Mouse (Mus musculus): ENCODE results near the gene Rpl3.
"Not testable (repeated sequence)": the region's sequence is repeated elsewhere in the genome, so short reads cannot be mapped to it uniquely, and the experiment has no call there.

Gene Rpl3

DNA sequence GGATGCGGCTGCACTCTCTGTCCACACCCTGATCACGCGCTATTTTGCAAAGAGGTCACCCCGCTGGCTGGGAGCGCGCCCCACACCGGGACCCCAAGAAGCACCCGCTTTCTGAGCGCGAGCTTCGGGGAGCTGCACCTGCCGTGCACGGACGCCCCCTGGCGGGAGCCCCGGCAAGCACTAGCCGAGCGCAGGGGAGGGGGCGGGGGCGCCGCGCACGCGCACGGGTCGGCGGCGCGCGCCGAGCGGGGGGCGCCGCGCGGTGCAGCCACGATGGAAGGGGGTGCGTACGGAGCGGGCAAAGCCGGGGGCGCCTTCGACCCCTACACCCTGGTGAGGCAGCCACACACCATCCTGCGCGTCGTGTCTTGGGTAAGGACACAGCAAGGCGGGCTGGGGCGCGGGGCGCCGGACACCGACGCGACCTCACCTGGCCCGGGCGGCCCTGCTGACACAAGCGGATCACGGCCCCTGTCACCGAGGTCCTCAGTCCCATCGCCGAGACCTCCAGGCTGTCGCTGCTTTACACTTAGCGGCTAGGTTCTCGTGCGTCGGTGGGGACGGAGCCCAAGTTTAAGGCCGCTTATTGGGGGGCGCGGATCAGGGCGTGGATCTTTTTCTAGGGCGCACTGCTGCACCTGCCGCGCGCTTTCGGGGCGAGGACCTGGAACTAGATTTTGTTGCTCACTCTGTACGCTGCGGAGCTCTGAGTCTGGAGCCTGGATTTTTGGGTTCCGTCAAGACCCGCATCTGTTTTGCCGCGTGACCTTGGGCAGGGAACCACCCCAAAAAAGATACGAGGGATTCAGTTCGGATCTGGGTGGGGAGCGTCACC, at the start of gene Rpl3, which contains the start of gene Syngr1:
Gene Rpl3, minus strand, starts transcription at position 748 of the 835 bp plus-strand sequence.
Gene Syngr1, plus strand, starts transcription at position 214 of the 835 bp plus-strand sequence.
- DNase-seq = peak; percentile 89

DNA sequence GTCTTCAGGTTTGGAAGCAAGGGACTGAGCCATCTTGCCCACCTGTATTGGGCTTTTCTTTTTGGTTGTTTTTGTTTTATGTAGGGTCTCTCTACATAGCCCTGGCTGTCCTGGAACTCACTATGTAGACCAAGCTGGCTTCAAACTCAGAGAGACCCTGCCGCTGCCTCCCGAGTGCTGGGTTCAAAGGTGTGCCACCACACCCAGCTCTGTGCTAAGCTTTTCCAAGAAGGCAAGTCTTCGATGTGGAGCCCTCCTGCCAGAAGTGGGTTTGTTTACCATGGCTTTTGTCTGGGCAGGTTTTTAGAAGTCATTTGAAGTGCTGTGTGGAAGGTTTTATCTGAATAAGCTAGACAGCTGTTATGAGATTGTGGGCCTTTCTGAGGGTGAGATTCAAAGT, 49.2 kb upstream of the Rpl3 start:
- DNase-seq = no peak

DNA sequence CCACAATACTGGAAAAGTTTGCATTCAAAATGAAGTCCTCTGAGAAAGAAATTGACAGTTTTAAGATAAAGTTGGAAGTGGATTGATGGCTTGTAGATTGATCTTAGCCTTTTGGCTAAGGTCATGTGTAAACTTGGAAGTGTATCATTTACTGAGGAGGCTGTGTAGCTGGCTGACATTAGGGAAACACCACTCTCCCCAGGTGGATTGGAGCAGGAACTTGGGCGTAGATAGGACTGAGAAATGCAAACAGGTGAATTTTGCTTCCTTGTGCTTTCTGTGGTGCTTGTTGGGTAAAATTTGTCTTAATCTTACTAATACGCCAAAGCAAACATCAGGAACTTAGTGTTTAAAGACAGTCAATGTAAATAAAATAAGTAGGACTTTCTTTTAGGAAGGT, 48.6 kb upstream of the Rpl3 start:
- DNase-seq = no peak

DNA sequence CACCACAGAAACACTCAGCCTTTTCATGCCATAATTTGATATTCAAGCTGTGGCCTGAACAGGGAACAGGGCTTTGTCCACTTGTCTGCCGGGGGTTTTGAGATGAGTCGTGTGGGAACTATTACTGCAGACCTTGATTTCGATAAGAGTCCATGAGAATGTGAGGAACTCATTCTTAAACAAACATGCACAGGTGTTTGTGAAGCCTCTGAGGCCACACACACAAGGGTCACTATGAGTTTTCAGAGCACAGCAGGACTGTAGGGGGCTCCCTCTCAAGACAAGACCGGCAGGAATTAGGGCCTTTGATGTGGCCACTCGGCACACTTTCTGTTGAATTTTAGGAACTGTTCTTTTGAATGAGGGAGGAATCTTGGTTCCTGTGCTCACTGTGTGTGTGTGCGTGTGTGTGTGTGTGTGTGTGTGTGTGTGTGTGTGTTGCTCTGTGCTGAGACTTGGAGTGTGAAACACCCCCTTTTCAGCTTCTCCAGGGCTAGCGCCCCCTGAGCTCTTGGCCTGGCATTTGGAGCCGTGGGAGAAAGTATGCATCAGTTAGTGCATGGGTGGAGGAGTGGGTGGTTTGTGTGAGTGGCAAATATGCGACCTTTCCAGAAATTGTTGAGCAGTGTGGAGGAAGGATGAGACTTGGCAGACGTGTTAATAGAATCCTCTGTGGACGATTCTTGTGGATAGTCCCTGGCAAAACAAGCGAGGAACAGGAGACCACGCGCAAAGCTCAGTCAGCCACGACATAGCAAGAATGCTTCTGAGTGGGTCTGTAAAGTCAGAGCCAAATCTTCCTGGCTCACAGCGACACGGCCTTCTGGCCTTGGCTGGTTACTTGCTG, 46.5 kb upstream of the Rpl3 start:
- DNase-seq = no peak

DNA sequence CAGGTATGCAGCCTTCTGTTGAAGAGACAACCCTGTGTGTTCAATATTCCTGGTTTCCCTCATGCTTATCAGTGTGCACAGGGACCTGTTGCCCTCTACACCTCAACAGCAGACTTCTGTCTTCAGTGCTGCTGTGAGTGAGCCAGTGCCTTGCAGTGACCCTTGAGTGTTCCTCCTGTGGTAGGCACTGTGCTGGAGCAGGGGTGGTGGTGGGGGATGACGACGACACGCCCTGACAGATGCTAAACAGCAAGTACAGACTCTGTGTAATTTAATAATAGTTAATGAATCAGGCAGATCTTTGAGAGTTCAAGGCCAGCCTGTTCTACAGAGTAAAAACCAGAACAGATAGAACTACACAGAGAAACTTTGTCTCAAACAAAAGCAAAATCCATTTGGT, 45.0 kb upstream of the Rpl3 start:
- no peak for DNase-seq

DNA sequence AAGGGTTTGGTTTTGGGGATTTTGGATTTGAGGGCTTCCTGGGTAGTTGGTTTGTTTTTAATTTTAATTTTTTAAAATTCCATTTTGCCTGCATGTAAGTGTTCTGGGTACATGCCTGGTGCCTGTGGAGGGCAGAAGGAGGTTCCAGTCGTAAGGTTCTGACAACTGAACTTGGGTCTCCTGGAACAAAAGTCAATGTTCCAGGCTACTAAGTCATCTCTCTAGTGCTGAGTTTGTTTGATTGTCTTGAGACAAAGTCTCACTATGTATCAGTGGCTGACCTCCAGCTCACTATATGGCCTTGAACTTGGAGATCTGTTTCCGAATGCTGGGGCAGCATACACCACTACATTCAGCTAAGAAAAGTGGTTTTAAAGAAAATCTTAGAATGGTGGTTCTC, 43.8 kb upstream of the Rpl3 start:
- DNase-seq = no peak

DNA sequence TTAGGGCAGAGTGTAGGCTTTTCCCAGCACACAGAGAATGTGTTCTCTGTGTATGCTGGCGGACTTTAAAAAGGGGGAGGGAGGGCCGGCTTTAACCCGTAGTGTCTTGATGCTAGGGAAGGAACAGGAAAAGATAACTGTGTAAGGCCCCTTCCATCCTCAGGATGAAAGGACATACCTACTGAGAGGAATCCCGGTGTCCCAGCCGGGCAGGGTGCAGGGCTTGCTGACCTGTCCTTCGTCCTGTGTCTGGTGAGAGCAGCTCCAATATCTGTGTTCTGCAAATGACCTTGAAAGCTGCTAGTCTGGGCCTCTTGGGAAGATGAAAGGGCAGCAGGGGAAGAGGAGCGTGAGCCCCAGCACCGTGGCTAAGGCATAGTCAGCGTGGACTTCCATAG, 42.8 kb upstream of the Rpl3 start:
- no peak for DNase-seq

DNA sequence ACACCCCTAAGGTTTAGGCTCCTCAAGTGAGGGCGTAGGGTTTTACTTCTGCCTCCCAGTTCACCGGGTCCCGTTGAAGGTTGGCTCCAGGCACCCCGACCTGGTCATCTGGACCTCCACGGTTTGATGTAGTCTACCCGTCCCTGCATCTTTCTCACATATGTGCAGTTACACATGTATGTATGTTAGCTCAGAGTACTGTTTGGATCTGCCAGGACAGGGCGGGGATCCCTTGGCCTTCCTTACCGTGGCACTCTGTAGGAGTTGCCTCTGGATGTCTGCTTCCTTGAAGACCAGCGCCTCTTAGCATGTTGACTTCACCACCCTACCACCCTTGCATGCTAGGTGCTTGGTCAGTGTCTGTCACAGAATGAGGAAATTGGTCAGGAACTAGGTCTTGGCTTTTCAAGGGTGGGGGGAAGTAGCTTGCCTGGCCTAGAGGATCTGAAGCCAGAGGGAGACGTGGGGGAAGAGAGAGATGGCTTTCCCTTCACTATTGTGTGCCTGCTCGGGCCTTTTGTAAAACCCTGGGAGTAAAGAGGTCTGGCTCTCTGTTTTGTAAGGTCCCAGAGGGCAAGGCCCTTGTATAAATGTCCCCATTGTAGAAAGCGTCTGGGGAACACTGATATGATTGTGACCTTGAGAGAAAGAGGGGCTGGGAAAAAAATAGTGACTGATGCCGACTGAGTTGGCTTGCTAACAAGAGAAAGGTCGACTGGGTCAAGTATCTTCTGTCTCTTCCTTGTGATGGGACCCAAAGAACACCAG, 42.2 kb upstream of the Rpl3 start:
- DNase-seq = no peak

DNA sequence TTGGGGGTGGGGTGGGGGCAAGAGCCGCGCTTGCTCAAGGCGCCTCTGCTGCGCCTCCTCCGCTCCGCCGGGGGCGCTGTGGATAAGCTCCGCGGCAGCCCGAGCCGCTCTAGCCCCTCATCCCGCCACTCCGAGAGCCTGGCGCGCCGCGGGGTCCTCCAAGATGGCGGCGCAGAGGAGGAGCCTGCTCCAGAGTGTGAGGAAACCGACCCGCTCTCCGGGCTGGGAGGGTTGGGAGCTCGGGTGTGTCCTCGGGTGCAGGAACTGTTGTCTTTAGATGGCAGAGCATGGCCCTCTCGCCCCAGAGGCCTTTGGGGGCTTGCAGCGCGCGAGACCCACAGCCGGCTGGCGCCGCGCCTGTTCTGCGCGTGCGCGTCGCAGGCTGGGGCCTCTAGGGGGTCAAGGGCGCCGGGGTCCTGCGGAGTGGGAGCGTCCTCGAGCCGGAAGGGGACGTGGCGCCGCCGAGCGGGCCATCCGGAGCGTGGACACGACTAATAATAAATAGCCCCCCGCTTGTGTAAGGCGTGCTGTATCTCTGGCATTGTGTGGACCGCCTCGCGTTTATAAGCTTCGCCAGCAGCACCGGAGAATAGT, 41.4 kb upstream of the Rpl3 start, which contains the start of gene Tab1:
Gene Tab1, plus strand, starts transcription at position 135 of the 594 bp plus-strand sequence.
- DNase-seq = peak; percentile 91

DNA sequence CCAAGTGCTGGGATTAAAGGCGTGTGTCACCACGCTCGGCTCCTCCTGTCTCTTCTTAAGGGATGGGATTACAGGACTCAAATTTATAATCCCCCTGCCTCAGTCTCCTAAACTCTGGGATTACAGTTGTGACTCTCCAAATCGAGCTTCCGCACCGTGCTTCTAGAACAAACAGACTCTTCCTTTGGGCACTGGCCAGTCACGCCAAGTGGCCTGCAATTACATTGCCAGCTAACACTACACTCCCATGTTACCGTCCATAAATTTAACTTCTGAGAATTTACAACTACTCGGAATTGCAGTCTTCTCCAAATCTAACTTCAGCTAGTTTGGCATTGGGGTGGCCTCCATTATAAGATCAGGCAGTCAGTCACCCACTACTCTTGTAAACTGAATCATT, 40.8 kb upstream of the Rpl3 start:
- DNase-seq = no peak

DNA sequence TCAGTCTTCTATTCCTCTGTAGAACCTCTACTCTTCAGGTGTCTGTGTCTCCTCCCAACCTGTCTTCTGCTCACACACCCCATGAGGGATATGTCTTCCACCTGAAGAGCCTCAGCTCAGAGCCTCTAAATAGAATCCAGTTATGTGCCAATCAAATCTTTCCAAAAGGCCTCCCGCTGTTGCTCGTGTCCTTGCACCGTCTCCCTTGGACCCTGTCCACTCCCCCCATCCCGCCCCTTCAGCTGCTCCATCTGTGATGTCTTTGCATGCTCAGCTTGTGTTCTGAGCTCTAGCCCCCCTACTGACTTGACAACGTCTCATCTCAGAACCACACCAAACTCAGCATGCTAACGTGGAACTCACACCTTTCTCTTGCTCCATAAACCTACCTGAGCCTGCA, 39.8 kb upstream of the Rpl3 start:
- DNase-seq = peak; percentile 67

DNA sequence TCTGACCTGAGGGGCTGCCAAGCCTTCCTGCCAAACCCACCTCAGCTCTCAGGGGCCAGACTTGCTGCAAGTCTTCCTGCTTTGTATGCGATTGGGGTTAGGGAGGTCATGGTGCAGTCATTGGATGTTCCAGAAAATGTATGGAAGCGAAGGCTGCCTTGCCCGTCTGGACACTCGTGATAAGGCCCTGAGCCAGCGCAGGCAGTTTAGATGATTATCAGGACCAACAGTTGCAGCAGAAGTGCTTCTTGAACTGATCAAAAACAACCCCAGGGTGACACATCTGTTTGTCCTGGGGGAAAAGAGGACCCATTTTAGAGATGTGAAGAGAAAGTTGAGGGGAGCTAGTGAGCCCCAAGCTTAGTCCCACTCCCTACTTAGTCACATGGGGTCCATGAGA, 39.0 kb upstream of the Rpl3 start:
- DNase-seq = no peak

DNA sequence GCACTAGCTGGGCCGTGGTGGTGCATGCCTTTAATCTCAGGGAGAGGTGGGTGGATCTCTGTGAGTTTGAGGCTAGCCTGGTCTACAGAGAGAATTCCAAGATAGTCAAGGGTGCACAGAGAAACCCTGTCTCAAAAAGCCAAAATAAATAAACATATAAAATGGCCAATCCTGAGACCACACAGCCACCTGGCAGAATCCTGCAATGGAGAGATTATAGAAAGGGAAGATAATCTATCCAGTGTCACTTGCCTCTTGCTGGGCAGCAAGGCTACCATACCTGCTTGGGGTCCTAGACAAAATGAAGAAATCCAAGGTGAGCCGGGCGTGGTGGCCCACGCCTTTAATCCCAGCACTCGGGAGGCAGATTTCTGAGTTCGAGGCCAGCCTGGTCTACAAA, 38.3 kb upstream of the Rpl3 start:
- DNase-seq = no peak

- DNase-seq = no peak
Measured at GRCm38 (mm10) chr15:80127191-80127590, 35.5 kb upstream of the Rpl3 start.

GRCm38 (mm10) chr15:80124651-80125050, 33.0 kb upstream of the Rpl3 start:
- DNase-seq = no peak

DNA sequence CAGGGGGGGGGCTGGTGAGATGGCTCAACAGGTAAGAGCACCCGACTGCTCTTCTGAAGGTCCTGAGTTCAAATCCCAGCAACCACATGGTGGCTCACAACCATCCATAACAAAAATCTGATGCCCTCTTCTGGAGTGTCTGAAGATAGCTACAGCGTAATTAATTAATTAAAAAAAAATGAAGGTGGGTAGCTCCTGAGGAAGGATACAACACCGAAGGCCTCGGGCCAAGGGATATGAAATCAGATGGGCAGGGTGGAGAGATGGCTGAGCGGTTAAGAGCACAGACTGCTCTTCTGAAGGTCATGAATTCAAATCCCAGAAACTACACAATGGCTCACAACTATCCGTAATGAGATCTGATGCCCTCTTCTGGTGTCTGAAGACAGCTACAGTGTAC, 30.8 kb upstream of the Rpl3 start:
- DNase-seq = not testable (repeated sequence)

GRCm38 (mm10) chr15:80121721-80122325, 30.2 kb upstream of the Rpl3 start:
- peak; percentile 96 for DNase-seq

DNA sequence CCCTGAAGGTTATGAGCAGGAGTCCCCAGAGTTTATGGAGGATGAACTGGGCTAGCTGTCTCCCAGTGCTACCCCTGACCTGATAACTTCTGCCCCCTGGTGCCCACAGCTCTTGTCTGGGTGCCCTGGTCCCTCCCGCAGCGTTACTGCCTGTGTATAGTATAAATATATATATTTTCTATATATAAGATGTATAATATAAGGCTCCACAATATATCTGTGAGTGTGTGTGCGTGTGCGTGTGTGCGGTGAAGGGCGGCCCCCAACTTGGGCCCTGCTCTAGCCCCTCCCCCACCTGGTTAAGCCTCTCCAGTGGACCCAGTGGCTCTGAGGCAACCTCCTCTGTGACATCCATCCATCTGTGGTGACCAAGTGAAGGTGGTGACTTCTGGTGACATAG, 27.4 kb upstream of the Rpl3 start:
- DNase-seq = no peak

DNA sequence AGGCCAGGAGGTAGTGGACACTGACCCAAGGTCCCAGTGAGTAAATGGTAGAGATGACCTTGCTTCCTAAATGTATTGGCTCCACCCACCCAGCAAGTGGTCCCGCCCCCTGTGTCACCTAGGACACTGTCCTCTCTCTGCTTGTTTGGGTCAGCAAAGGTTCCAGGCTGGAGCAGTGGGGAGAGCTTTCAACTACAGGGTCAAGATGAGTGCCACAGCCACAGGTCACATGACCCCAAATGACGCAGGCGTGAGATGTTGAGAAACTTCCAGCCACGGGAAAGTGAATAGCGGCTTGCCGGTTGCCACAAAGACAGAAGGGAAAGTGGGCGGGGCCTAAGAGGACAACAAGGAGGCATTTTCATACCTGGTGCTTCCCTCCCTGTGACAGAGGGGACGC, 25.5 kb upstream of the Rpl3 start:
- no peak for DNase-seq

DNA sequence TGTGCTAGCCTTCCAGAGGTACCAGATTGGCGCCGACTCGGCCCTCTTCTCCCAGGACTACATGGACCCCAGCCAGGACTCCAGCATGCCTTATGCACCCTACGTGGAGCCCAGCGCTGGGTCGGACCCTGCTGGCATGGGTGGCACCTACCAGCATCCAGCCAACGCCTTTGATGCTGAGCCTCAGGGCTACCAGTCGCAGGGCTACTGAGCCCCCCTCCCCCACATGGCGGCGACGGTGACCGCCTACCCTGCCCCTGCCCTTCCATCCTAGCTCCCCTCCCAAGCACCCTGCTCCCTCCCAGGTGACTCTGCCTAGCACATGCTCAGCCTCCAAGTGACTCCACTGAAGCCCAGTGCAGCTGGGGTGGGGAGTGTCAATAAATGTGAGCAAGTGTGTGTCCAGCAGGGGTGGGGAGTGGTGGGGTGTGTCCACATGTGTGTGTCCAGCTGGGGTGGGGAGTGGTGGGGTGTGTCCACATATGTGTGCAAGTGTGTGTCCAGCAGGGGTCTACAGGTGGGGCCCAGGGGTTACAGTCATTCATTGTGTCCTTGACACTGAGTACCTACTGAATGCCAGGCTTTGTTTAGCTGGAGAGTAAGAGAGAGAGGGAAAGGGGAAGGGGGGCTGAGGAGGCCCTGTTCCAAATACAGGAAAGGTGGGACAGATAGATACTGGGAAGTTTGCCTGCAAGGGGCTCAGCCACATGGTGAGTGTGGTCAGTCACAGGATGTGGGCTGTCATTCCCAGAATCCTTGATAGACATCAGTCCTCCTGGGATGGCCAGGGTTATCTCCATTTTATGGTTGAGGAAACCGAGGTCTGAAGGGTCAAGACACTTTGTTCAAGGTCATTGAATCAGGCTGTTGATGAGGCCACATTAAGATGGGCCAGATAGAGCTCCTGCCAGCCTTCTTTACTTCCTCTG, 24.5 kb upstream of the Rpl3 start:
- no peak for DNase-seq

DNA sequence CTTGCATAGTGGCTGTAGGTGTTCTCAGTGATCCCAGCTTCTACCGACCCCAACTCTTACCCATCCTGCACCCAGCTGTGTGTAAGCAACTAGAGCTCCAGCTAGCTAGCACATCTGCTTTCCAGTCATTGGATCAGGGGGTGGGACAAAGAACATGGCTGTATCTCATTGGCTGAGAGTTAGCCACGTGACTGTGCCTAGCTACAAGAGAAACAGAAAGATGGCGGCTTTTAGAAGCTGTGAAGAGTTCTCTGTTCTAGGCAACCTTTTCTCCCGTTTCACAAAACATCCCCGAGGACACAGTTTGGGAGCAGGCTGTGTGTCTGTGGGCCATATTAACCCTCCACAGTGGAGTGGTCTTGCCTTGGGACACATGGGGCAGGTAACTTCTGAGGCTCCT, 23.6 kb upstream of the Rpl3 start:
- DNase-seq = no peak
